Mouse (Mus musculus) heart, embryonic 16.5 days (tissue): ENCODE measurements around the gene Gm17409. TPM values are rescaled to one million over a fixed set of nuclear protein-coding genes. Genes with fewer than 3 reads are reported as not detected.

Source experiments
- ATAC-seq: fragments of 200-750 bp; cut with Nextera tagmentation; replicated peaks from 2 replicates; pipeline ENCODE4 v1.8.0; 2017; ENCODE audit warnings: moderate number of reproducible peaks; ENCODE audit not compliant: insufficient read depth, low FRiP score; ENCODE audit errors: extremely low read depth
- H3K27ac ChIP-seq: fragments of 300-500 bp; sonication (generic); 2 replicates; pipeline ENCODE4 v1.5.1; 2014; ENCODE audit warnings: mild to moderate bottlenecking, low read length, control low read depth, moderate library complexity
- H3K27me3 ChIP-seq: fragments of 300-500 bp; sonication (generic); 2 replicates; pipeline ENCODE4 v1.6.1; 2014; ENCODE audit warnings: low read length, mixed read lengths; ENCODE audit not compliant: control insufficient read depth, insufficient read depth
- H3K36me3 ChIP-seq: fragments of 300-500 bp; sonication (generic); 2 replicates; pipeline ENCODE4 v1.6.1; 2014; ENCODE audit not compliant: control insufficient read depth, insufficient read depth
- H3K4me1 ChIP-seq: fragments of 300-500 bp; sonication (generic); 2 replicates; pipeline ENCODE4 v1.6.1; 2014; ENCODE audit warnings: low read length, mixed read lengths; ENCODE audit not compliant: control insufficient read depth, insufficient read depth
- H3K4me2 ChIP-seq: fragments of 300-500 bp; sonication (generic); 2 replicates; pipeline ENCODE4 v1.6.1; 2014; ENCODE audit warnings: low read depth, mild to moderate bottlenecking, control low read depth, low read length
- H3K4me3 ChIP-seq: fragments of 300-500 bp; sonication (generic); 2 replicates; pipeline ENCODE4 v1.5.1; 2014; ENCODE audit warnings: mild to moderate bottlenecking, control low read depth, low read length
- H3K9ac ChIP-seq: fragments of 300-500 bp; sonication (generic); 2 replicates; pipeline ENCODE4 v1.6.1; 2014; ENCODE audit warnings: low read length, control low read depth
- H3K9me3 ChIP-seq: fragments of 300-500 bp; sonication (generic); replicated peaks from 2 replicates; pipeline ENCODE4 v1.6.1; 2016; ENCODE audit warnings: low read length; ENCODE audit not compliant: control insufficient read depth
- WGBS: fragments of 180-500 bp; shearing (Covaris S2); extraction: QIAGEN DNeasy Blood & Tissue Kit; methylation state at CpG from one replicate; pipeline ENCODE4 v1.1.7; 2014; 5-methylcytosine and 5-hydroxymethylcytosine counted together
- polyA plus RNA-seq: library from polyadenylated mRNA; unstranded; fragments of >200 nt; fragmentation: Nextera tagmentation; extraction: Ambion mirVana; gene quantifications from 2 replicates; pipeline ENCODE4 v1.2.1, GENCODE M21; 2015

Gm17409 gene
- polyA plus RNA-seq, 1 experiment from 2014 or later: not detected

- WGBS: 92% methylated on average over 11 of the region's 11 CpGs
- Histone ChIP-seq H3K27me3 (no peaks in the 10 kb centered on the region), H3K9me3 (no peaks in the 10 kb centered on the region; the same call in 1 of the 2 replicates), H3K9ac (no peak overlapping the region), H3K4me1 (peaks cover 63% of the 10 kb centered on the region), H3K27ac (no peak overlapping the region), H3K36me3 (peaks cover 3% of the 10 kb centered on the region; the same call in 1 of the 2 replicates), H3K4me2 (no peak overlapping the region), H3K4me3 (no peak overlapping the region)
- ATAC-seq: no peak
These were observed 44.6 kb downstream of the Gm17409 start for GRCm38 (mm10) chr2:58514489-58514888.

GRCm38 (mm10) chr2:58516000-58516399 is 46.1 kb downstream of the Gm17409 start:
- 17% methylated on average over 15 of the region's 15 CpGs for WGBS
- H3K9me3 ChIP-seq: no peaks in the 10 kb centered on the region; the same call in 1 of the 2 replicates
- H3K4me3 ChIP-seq: peak overlapping the region; percentile 28
- no peaks in the 10 kb centered on the region for H3K27me3 ChIP-seq
- peak overlapping the region; percentile 81 for H3K27ac ChIP-seq
- H3K36me3 ChIP-seq: peaks cover 3% of the 10 kb centered on the region; the same call in 1 of the 2 replicates
- H3K4me2 ChIP-seq: peak overlapping the region; percentile 57
- H3K9ac ChIP-seq: peak overlapping the region; percentile 58
- peaks cover 58% of the 10 kb centered on the region for H3K4me1 ChIP-seq
- peak; percentile 57 for ATAC-seq

GRCm38 (mm10) chr2:58516920-58517319 is 47.0 kb downstream of the Gm17409 start:
- Histone ChIP-seq H3K27me3 (no peaks in the 10 kb centered on the region), H3K36me3 (peaks cover 3% of the 10 kb centered on the region; the same call in 1 of the 2 replicates), H3K4me1 (peaks cover 63% of the 10 kb centered on the region), H3K9ac (no peak overlapping the region), H3K4me3 (no peak overlapping the region), H3K4me2 (peak overlapping the region; percentile 18; the same call in 1 of the 2 replicates), H3K9me3 (no peaks in the 10 kb centered on the region), H3K27ac (peak overlapping the region; percentile 81)
- no peak for ATAC-seq
- 42% methylated on average over 6 of the region's 6 CpGs for WGBS

DNA sequence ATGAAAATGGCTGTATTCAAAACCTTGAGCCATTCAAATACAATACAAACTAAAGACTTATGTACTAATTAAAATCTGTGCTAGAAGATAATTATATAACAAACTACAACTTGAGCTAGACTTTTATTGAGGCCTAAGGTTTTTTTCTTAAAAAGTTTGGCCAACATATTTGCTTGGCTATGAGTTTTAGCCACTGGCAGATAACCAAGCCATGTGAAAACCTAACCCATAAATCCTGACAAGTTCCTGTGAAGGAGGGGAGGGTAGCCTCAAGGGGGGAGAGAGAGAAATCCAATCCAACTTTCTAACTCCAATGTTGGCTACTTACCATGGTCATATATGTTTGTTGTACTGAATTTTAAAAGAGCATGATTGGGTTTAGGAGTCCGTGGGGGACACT is 48.6 kb downstream of the Gm17409 start:
- Histone ChIP-seq H3K27me3 (no peaks in the 10 kb centered on the region), H3K27ac (peak overlapping the region; percentile 67), H3K4me3 (no peak overlapping the region), H3K9ac (no peak overlapping the region), H3K9me3 (no peaks in the 10 kb centered on the region), H3K4me1 (peaks cover 71% of the 10 kb centered on the region), H3K36me3 (peaks cover 3% of the 10 kb centered on the region; the same call in 1 of the 2 replicates), H3K4me2 (no peak overlapping the region)
- 78% methylated on average over 1 of the region's 1 CpGs for WGBS
- no peak for ATAC-seq

Other genes starting within 250 kb of the Gm17409 start
- 0.87 and 1.3 TPM in 2 replicates for gene Acvr1c, start 112.2 kb upstream of the Gm17409 start, polyA plus RNA-seq
- gene Acvr1, start 97.0 kb downstream of the Gm17409 start, polyA plus RNA-seq: 7.2 and 8.0 TPM in 2 replicates
- 5.4 and 6.4 TPM in 2 replicates for gene Upp2, start 97.2 kb downstream of the Gm17409 start, polyA plus RNA-seq